Mouse (Mus musculus): ENCODE data around the gene Gm8229.
"Not testable (repeated sequence)": the region's sequence is repeated elsewhere in the genome, so short reads cannot be mapped to it uniquely, and the experiment has no call there.

Gene Gm8229

GRCm38 (mm10) chr14:44365057-44365456 lies at the start of gene Gm8229:
TSS of gene Gm8229 (plus strand) at chr14:44365357.
- DNase-seq = not testable (repeated sequence)

DNA sequence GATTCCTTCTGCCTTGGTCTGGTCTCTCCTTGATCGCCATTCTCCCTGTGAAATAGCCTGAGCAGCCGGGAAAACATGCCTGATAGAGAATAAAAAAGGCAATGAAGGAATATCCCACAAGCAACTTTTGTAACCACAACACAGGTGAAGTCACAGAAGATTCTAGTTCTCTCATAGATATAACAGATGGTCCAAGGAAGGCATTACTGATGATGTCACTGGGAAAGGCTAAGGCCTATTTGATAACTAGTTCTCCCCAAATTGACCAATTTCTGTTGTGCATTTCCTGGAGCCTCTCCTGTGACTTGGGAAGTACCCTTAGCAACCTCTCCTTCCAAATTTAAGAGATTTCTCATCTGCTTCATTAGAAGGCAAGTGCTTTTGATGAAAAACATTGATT lies 26.7 kb upstream of the Gm8229 start, which contains the start of gene Gm5930:
TSS of gene Gm5930 (minus strand) at position 101 of the 400 bp plus-strand sequence.
- DNase-seq = not testable (repeated sequence)

DNA sequence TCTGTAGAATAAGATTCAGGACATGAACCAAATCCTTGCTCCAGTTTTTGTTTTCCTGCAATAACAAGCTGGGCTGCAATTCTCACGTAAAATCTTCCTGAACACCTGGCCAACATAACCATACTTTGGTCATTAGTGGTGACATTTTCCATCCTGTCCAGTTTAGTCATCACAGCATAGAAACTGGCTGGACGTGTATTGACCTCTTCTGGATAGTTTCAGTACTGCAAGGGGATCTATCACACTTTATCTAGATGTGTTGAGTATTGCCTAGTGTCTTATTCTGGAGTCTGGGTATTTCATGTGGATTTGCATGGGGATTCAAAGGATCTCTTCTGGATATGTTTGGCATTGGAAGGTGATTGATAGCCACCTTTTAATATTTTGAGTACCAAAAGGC lies 3.7 kb upstream of the Gm8229 start:
- DNase-seq = not testable (repeated sequence)

DNA sequence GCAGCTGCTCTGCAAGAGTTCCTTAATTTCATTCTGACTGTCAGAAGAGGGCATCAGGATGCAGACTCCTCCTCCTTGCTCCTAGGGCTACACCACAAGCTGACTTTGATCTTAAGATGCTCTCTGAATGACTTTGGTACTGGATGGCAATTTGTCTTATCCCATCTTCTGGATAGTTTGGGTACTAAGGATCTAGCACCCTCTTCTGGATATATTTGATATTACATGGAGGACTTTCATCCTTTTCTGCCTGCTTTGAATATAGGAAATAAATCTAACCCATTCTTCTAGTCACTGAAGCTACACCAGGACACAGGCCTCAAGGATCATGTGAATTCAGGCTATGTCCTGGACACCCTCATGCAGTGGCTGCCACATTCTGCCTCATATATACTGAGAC lies 2.9 kb upstream of the Gm8229 start:
- DNase-seq = not testable (repeated sequence)

GRCm38 (mm10) chr14:44384233-44384632 lies 19.1 kb downstream of the Gm8229 start:
- DNase-seq = not testable (repeated sequence)

- DNase-seq = not testable (repeated sequence)
Measured at GRCm38 (mm10) chr14:44410588-44410987, 45.4 kb downstream of the Gm8229 start, which contains the start of gene Gm3371. TSS of gene Gm3371 (minus strand) at chr14:44410688.
